Mouse (Mus musculus): ENCODE data around the gene Nod1. TPM values are rescaled to one million over a fixed set of nuclear protein-coding genes. Genes with fewer than 3 reads are reported as not detected.

Gene Nod1
- polyA plus RNA-seq (2015; fragmentation: Nextera tagmentation; extraction: Ambion mirVana): 2.5 and 3.2 TPM in 2 replicates

DNA sequence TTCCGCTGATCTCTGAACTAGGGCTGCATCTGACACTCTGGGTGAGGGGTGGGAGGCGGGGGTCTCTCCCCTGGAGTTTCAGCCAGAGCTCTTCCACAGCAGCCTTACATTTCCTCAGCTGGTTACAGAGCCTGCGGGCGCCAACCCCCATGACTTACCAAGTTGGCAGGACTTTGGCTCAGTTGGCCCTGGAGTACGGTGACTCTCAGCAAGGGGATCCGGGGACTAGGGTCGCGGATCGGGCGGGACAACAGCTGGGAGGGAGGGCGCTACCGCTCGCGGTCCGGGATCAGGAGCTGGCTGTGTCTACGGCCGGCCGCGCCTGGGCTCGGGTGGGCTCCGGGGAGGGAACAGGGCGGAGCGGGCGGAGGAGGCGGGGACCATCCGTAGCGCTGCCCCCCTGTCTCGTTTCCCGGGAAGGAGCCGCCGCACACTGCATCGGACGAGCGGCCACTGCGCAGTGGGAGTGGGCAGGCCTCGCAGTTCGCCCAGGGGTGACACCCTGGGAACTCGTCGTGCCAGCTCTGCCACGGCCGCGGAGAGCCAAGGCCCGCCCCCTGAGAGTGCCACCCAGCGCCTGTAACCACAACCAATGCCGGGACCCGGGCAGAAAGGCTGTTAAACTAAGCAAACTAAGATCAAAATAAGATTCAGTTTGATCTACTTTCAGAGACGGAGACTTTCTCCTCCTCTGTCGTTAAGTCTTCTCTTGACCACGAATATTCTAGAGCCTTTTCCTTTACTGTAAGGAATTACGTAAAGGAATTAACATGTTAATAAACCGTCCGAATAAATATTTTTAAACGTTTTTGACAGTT is at the start of gene Nod1:
TSS of gene Nod1 (minus strand) at position 502 of the 818 bp plus-strand sequence.
- Histone ChIP-seq H3K27me3 (replicated peaks) (peaks cover 20% of the 10 kb centered on the region), H3K9ac (peak within 1 kb of the TSS; percentile 48), H3K36me3 (replicated peaks) (no peaks in the 10 kb centered on the region), H3K4me1 (peaks cover 7% of the 10 kb centered on the region; the same call in 1 of the 2 replicates), H3K27ac (0 out of 2 replicates have a peak within 1 kb of the TSS, but pooled peaks have one; percentile 26), H3K4me2 (peak within 1 kb of the TSS; percentile 91), H3K4me3 (peak within 1 kb of the TSS; percentile 58), H3K9me3 (no peaks in the 10 kb centered on the region)
- WGBS: 2% methylated on average over 53 of the region's 53 CpGs
- peak; percentile 87 for ATAC-seq (replicated peaks)

DNA sequence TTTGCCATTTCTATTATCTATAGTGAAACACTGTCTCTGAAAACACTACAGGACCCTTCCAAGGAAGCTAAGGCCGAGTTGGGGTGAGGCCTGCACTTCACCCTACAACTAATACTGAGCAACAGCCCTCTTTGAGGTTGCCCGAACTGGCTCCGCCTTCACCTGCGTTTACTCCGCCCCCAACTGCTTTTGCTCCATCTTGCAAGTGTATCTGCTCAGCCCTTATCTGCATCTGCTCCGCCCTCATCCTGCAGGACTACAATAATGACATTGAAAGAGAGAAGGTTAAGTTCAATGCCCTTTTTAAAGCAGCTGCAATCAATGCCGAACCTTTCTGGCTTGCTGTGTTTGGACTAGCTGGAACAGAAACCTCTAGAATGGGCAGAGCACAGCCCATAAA is 49.4 kb upstream of the Nod1 start:
- Histone ChIP-seq H3K9me3 (no peaks in the 10 kb centered on the region), H3K4me3 (no peak overlapping the region), H3K36me3 (replicated peaks) (no peaks in the 10 kb centered on the region), H3K4me1 (peaks cover 1% of the 10 kb centered on the region; the same call in 1 of the 2 replicates), H3K27ac (no peak overlapping the region), H3K9ac (no peak overlapping the region), H3K27me3 (replicated peaks) (no peaks in the 10 kb centered on the region), H3K4me2 (no peak overlapping the region)
- ATAC-seq (replicated peaks): no peak
- 87% methylated on average over 7 of the region's 7 CpGs for WGBS

DNA sequence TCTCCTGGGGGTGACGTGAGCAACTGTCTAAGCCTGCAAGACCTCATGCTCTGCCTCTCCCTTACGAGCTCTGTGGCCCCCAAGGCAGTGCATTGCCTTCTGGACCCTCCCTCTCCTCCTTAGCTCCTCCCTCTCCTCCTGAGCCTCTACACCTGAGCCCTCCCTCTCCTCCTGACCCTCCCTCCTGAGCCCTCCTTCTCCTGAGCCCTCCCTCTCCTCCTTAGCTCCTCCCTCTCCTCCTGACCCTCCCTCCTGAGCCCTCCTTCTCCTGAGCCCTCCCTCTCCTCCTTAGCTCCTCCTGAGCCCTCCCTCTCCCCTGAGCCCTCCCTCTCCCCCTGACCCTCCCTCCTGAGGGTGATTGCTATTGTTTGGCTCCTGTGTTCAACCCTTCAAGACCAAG is 46.0 kb upstream of the Nod1 start:
- WGBS: 77% methylated on average over 2 of the region's 2 CpGs
- H3K4me3 ChIP-seq: no peak overlapping the region
- no peak overlapping the region for H3K4me2 ChIP-seq
- H3K4me1 ChIP-seq: peaks cover 5% of the 10 kb centered on the region; the same call in 1 of the 2 replicates
- no peak overlapping the region for H3K27ac ChIP-seq
- H3K9ac ChIP-seq: no peak overlapping the region
- no peak for ATAC-seq (replicated peaks)
- H3K9me3 ChIP-seq: no peaks in the 10 kb centered on the region
- H3K36me3 ChIP-seq (replicated peaks): no peaks in the 10 kb centered on the region
- no peaks in the 10 kb centered on the region for H3K27me3 ChIP-seq (replicated peaks)

DNA sequence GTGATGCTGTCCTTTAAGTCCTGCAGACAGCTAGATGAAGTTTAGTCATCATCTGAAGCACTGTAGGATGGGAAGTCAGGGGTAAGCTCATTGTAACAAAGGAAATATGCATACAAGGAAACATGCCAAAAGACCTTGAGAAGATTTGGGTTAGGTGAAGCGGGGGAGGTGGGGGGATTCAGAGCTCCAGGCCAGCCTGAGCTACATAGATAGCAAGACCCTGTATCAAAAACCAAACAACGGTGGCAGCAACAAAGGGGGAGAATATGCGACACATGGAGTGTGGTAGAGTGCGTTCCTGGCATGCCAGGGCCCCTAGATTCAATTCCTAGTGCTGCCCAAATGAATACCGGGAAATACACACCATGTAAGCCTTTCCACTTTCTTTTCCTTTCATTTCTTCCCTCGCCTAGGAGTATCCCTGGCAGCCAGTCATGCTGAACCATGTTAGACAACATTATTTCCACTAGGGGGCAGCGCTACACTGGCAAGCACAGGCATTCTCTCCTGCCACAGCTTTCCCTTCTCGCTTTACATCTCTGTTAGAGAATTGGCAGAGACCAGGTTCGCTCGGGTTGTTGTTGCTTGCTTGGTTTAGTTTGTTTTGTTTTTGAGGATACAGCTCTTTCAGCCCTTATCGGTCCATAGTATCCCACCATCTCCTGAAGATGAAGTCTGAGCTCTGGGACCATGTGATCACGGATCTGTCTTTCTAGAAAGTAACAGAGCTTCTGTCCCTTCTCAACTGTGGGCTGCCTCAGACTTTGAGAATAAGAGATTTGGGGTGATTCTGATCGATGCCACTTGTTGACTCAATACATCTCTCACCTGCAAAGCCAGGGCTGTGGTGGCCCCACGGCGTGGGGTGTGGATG is 44.5 kb upstream of the Nod1 start:
- Histone ChIP-seq H3K4me3 (no peak overlapping the region), H3K36me3 (replicated peaks) (no peaks in the 10 kb centered on the region), H3K27me3 (replicated peaks) (no peaks in the 10 kb centered on the region), H3K4me1 (peaks cover 5% of the 10 kb centered on the region; the same call in 1 of the 2 replicates), H3K27ac (no peak overlapping the region), H3K9ac (no peak overlapping the region), H3K9me3 (no peaks in the 10 kb centered on the region), H3K4me2 (no peak overlapping the region)
- peak; percentile 91 for ATAC-seq (replicated peaks)
- WGBS: 27% methylated on average over 15 of the region's 15 CpGs

DNA sequence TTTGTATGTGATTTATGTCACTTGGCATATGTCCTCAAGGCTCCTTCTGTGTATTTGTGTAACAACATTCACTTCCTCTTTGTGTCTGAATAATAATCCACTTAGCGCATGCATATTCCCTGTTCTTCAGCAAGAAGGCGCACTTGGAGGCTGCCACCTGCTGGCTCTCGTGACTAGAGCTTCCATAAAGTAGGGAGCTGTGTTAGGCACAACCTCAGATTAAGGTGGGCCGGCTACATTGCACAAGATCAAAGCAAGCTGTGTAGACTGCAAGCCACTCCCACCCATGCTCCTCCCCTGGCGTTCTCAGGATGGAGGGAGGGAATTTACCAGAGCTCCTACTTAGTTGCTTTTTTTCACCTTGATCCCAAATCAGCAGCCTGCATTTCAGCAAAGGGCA is 43.8 kb upstream of the Nod1 start:
- Histone ChIP-seq H3K9ac (no peak overlapping the region), H3K27me3 (replicated peaks) (no peaks in the 10 kb centered on the region), H3K4me1 (peaks cover 5% of the 10 kb centered on the region; the same call in 1 of the 2 replicates), H3K36me3 (replicated peaks) (no peaks in the 10 kb centered on the region), H3K4me2 (no peak overlapping the region), H3K27ac (no peak overlapping the region), H3K4me3 (no peak overlapping the region), H3K9me3 (no peaks in the 10 kb centered on the region)
- peak; percentile 73; the same call in 1 of the 2 replicates for ATAC-seq (replicated peaks)
- WGBS: 18% methylated on average over 5 of the region's 5 CpGs

DNA sequence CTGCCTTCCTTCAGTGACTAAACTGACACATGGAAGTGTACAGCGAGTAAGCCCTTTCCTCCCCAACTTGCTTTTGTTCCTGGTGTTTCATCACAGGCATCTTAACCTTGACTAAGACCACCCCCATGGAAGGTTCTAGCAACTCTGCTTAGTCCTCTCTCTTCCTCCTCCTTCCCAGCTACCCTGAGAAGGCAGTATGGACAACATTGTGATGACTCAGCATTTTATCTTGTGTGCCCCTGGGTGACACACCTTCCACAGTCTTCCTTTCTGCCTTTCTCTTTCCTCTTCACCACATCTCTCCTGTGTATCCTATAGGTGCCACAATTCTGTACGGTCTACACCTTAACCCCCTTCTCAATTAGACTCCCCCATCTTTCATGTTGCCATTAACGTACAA is 41.8 kb upstream of the Nod1 start:
- Histone ChIP-seq H3K4me1 (peaks cover 13% of the 10 kb centered on the region), H3K9me3 (no peaks in the 10 kb centered on the region), H3K4me2 (no peak overlapping the region), H3K4me3 (no peak overlapping the region), H3K27me3 (replicated peaks) (no peaks in the 10 kb centered on the region), H3K9ac (no peak overlapping the region), H3K27ac (no peak overlapping the region), H3K36me3 (replicated peaks) (no peaks in the 10 kb centered on the region)
- ATAC-seq (replicated peaks): no peak
- 92% methylated on average over 3 of the region's 3 CpGs for WGBS

DNA sequence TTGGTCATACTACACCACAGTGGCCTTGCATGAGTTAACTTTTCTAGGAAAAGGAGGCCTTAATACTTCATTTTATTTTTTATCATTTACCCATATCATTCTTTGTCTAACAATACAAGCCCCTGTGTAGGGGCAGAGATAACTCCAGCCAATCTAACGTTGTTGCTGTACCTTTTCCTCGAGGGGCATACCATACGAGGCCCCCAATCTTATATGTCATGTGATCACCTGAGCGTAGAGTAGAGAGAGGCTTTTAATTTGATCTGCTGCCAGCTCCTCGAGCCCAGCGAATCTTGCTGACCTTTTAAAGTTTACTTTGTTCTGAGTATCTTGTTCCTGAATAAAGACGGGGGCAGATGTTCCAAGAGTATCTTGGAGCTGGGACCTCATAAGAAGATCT is 40.1 kb upstream of the Nod1 start:
- no peak overlapping the region for H3K4me2 ChIP-seq
- H3K9ac ChIP-seq: no peak overlapping the region
- no peaks in the 10 kb centered on the region for H3K36me3 ChIP-seq (replicated peaks)
- no peaks in the 10 kb centered on the region for H3K27me3 ChIP-seq (replicated peaks)
- H3K4me3 ChIP-seq: no peak overlapping the region
- no peak for ATAC-seq (replicated peaks)
- H3K4me1 ChIP-seq: peaks cover 13% of the 10 kb centered on the region
- no peak overlapping the region for H3K27ac ChIP-seq
- no peaks in the 10 kb centered on the region for H3K9me3 ChIP-seq
- WGBS: 82% methylated on average over 7 of the region's 7 CpGs

DNA sequence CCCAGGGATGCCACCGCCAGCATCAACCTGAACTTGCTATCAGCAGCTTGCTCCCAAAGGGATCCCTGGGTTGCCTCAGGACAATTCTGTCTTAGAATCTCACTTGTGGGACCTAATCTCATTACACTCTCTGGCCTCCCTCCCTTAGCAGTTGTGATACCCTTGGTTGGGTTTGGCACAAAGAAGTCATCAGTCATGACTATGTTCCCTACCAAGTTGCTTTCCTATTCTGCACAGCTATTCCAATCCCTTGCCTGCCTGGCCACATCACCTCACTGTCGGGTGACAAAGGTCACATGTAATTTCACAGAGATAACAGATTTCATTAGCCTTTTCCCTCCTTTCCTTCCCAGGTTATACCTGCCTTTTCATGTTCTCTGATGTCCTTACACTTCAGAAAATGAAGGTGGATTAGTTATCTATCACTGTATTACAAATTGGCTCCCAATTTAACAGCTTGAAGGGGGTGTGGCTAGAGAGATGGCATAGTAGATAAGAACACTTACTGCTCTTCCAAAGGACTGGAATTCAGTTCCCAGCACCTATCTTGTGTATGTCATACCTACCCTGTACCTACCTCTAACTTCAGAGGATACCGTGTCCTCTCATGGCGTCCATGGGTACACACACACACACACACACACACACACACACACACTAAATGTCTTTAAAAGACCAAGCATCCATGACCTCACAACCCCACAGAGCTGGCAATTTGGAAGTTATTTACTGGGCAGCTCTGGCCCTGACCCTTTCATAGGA is 38.1 kb upstream of the Nod1 start:
- H3K9ac ChIP-seq: no peak overlapping the region
- peaks cover 7% of the 10 kb centered on the region; the same call in 1 of the 2 replicates for H3K4me1 ChIP-seq
- H3K9me3 ChIP-seq: no peaks in the 10 kb centered on the region
- no peak overlapping the region for H3K4me3 ChIP-seq
- no peak for ATAC-seq (replicated peaks)
- H3K27me3 ChIP-seq (replicated peaks): no peaks in the 10 kb centered on the region
- no peak overlapping the region for H3K27ac ChIP-seq
- 55% methylated on average over 4 of the region's 4 CpGs for WGBS
- H3K4me2 ChIP-seq: no peak overlapping the region
- no peaks in the 10 kb centered on the region for H3K36me3 ChIP-seq (replicated peaks)

DNA sequence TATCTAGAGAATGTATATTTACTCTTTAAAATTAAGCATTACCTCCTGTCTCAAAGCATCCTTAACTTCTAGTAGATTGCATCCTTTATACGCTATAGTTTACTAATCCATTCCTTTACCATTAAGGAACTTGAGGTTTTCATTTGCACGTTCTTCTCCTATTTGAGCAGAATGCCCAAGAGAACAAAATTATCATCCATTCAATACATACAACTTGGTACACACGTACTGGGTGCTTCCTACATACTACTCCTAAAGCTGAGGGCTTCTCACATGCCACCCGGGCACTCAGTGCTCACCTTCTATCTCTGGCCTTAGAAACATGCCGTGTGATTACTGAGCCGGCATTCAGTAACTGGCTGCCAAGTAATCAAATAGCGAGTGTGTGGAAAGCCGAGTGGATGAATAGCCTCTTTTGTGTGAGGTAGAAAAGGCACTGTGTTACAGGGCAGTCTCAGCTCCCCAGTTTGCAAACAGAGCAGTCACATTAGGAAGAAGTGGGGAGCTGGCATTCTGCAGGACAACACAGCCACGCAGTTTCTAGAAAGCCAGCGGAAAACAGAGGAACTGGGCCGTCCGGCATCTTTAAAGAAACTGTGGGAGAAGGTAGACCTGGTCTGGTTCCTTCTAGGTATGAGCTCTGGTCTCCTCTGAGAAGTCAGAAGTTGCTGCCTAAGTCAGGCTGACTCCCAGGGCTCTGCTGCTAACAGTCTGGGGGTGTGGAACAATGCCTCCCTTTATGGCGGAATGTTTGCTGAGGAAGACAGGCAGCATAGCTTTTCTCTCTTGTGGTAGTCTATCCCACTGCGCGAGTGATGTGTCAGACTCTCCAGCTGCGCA is 37.2 kb upstream of the Nod1 start:
- H3K27ac ChIP-seq: peak overlapping the region; percentile 75; the same call in 1 of the 2 replicates
- no peaks in the 10 kb centered on the region for H3K9me3 ChIP-seq
- H3K4me2 ChIP-seq: peak overlapping the region; percentile 44
- ATAC-seq (replicated peaks): peak; percentile 72
- H3K27me3 ChIP-seq (replicated peaks): no peaks in the 10 kb centered on the region
- H3K4me3 ChIP-seq: 0 out of 2 replicates have a peak overlapping the region, but pooled peaks have one; percentile 8
- WGBS: 10% methylated on average over 16 of the region's 16 CpGs
- no peaks in the 10 kb centered on the region for H3K36me3 ChIP-seq (replicated peaks)
- peaks cover 7% of the 10 kb centered on the region; the same call in 1 of the 2 replicates for H3K4me1 ChIP-seq
- no peak overlapping the region for H3K9ac ChIP-seq

DNA sequence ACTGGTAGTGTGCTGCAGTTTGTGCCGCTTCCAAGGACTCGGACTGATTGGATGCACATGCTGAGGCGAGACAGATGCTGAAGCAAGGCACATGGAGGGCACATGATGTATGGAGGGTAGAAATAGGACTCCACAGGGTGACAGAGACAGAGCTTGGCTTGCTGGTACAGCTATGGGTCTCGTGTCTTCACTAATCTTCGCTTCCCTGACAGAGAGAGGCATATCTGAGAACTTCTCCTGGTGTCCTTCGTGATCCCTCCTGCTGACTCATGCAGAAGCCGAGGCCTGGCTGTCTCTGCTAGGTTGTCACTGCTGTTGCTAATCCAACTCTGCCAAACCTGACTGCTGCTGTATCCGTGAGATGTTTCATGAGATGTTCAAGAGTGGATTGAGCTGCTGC is 36.0 kb upstream of the Nod1 start:
- Histone ChIP-seq H3K4me2 (no peak overlapping the region), H3K4me3 (no peak overlapping the region), H3K4me1 (peaks cover 7% of the 10 kb centered on the region; the same call in 1 of the 2 replicates), H3K9ac (no peak overlapping the region), H3K27me3 (replicated peaks) (no peaks in the 10 kb centered on the region), H3K9me3 (no peaks in the 10 kb centered on the region), H3K27ac (no peak overlapping the region), H3K36me3 (replicated peaks) (no peaks in the 10 kb centered on the region)
- WGBS: 89% methylated on average over 8 of the region's 8 CpGs
- ATAC-seq (replicated peaks): no peak

DNA sequence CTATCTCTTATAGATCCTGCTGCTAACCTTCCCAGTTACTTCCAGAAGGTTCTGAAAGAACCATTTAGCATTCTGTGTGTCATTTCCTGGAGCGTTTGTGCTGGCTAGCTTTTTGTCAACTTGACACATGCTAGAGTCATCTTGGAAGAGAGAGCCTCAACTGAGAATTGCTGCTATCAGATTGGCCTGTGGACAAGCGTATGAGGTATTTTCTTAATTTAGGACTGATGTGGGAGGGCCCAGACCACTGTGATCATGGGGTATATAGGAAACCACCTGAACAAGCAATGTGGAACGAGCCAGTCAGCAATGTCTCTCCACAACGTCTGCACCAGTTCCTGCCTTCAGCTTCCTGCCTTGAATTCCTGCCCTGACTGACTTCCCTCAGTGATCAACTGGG is 31.1 kb upstream of the Nod1 start:
- Histone ChIP-seq H3K9me3 (no peaks in the 10 kb centered on the region), H3K4me1 (no peaks in the 10 kb centered on the region), H3K4me2 (no peak overlapping the region), H3K36me3 (replicated peaks) (no peaks in the 10 kb centered on the region), H3K27ac (no peak overlapping the region), H3K9ac (no peak overlapping the region), H3K4me3 (no peak overlapping the region), H3K27me3 (replicated peaks) (no peaks in the 10 kb centered on the region)
- ATAC-seq (replicated peaks): no peak
- 84% methylated on average over 4 of the region's 4 CpGs for WGBS
